Mouse (Mus musculus): Measurements from ENCODE around the gene Gxylt1. TPM values are rescaled to one million over a fixed set of nuclear protein-coding genes. Genes with fewer than 3 reads are reported as not detected.
"Not testable (repeated sequence)": the region's sequence is repeated elsewhere in the genome, so short reads cannot be mapped to it uniquely, and the experiment has no call there.

The Gxylt1 gene
- polyA plus RNA-seq (2021) = 16.8 TPM

DNA sequence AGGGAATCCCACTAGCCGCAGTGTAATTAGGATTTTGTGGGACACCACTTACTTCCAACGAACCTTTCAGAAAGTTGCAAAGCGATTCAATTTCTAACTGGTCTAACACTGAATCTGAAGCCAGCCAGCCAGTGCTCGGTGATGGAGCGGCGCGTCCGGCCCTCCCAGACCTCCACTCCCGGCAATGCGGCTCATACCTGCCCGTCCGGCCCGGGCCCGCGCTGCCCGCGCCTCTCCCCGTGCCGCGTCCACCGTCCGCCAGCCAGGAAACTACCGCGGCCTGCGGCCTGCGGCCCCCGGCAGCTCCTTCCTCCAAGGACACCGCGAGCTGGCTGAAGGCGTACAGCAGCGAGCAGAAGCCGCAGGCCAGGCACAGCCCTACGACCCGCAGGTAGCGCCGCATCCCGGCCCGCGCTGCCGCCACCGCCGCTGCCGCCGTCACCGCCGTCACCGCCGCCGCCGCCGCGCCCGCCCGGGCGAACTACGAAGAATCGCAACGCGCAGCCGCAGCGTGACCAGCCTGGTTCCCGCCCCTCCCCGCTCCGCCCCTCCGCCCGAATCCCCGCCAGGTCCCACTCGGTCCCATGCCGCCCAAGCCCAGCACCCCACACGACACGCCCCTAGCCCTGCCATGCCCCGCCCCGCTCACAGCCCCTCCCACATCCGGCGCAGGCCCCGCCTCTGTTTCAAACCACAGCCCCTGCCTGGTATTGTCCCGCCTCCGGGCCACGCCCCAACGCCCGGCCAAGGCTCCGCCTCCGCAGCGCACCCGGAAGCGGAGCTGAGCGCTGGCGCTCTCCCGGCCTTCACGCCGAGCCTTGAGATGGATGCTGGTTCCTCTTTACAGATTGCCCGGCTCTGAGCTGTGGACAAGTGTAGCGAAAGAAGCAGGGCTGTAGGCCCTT is at the start of gene Gxylt1:
Gene Gxylt1 (minus strand): TSS at position 501 of the 905 bp plus-strand sequence.
- POLR2A ChIA-PET = interaction anchor here (1.7 kb wide), 1 partner anchor 62 kb away, joined by 4 read pairs; the partner anchor contains the start of gene Yaf2
- no peaks in the 10 kb centered on the region for H3K27me3 ChIP-seq
- CTCF ChIA-PET = interaction anchor here (0.9 to 1.5 kb wide), 3 partner anchors 9 to 11 kb away, joined by 3 to 4 read pairs (median 3); no protein-coding TSS in a partner anchor
- in situ Hi-C loops (cut with MboI; ENCODE audit: low pct_unique_long_range_greater_than_20kb) = loop anchor here (25.0 kb wide), 1 partner anchor 1262 kb away; the partner anchor contains the start of genes Irak4 and Pus7l
- DNase-seq (ENCODE audit: low read depth, low spot score) (peak; percentile 76), ATAC-seq (peak; percentile 95)
- TF ChIP-seq CTCF (IDR thresholded peaks at IDR 0.05) = no peak

DNA sequence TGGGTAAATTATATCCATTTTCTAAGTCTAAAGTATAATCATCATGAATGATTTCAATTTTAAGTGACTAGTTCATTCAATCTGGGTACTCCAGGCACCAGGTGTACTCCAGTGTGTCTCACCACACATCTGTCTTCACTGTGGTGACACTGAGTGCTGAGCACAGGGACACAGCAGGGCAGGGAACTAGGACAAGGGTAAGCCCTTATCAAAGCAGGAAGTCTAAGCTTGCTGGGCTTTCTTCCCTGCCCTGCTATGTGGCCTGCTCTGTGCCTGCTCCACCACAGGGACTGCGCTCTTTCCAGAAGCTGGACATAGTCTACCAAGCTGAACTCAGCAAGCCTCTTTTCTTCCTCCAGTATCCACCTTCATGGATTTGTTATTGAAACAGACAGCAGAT is 43.8 kb upstream of the Gxylt1 start:
- in situ Hi-C loops (cut with MboI; ENCODE audit: low pct_unique_long_range_greater_than_20kb) = no loop called here
- ChIA-PET CTCF (interaction anchor here (2.2 kb wide), 1 partner anchor 29 kb away, joined by 8 read pairs; no protein-coding TSS in a partner anchor), POLR2A (interaction anchor here (0.6 kb wide), 1 partner anchor 1745 kb away, joined by 3 read pairs; no protein-coding TSS in a partner anchor)
- no peak for TF ChIP-seq CTCF (IDR thresholded peaks at IDR 0.05)
- no peak for DNase-seq (ENCODE audit: low read depth, low spot score)
- no peaks in the 10 kb centered on the region for H3K27me3 ChIP-seq
- ATAC-seq = no peak

GRCm38 (mm10) chr15:93310304-93310703 is 35.3 kb upstream of the Gxylt1 start:
- CTCF ChIA-PET = interaction anchor here (1.0 kb wide), 2 partner anchors 9 to 13 kb away, joined by 3 to 4 read pairs; no protein-coding TSS in a partner anchor
- ATAC-seq; in situ Hi-C loops (cut with MboI; ENCODE audit: low pct_unique_long_range_greater_than_20kb); H3K27me3 ChIP-seq; DNase-seq (ENCODE audit: low read depth, low spot score): not testable (repeated sequence)
- POLR2A ChIA-PET = interaction anchor here (0.7 kb wide), 1 partner anchor 15 kb away, joined by 3 read pairs; no protein-coding TSS in a partner anchor

- no peak for TF ChIP-seq CTCF (IDR thresholded peaks at IDR 0.05)
- in situ Hi-C loops (cut with MboI; ENCODE audit: low pct_unique_long_range_greater_than_20kb) = no loop called here
- POLR2A ChIA-PET = no interaction called here
- CTCF ChIA-PET = interaction anchor here (1.0 to 2.3 kb wide), 3 partner anchors 8 to 27 kb away, joined by 3 to 10 read pairs (median 7); no protein-coding TSS in a partner anchor
- no peaks in the 10 kb centered on the region for H3K27me3 ChIP-seq
- ATAC-seq (no peak), DNase-seq (ENCODE audit: low read depth, low spot score) (no peak)
These were observed 23.2 kb upstream of the Gxylt1 start for GRCm38 (mm10) chr15:93298197-93298596.

GRCm38 (mm10) chr15:93294483-93294882 is 19.5 kb upstream of the Gxylt1 start:
- in situ Hi-C loops (cut with MboI; ENCODE audit: low pct_unique_long_range_greater_than_20kb) = no loop called here
- ChIA-PET POLR2A (interaction anchor here (0.6 kb wide), 1 partner anchor 954 kb away, joined by 4 read pairs; no protein-coding TSS in a partner anchor), CTCF (no interaction called here)
- DNase-seq (ENCODE audit: low read depth, low spot score) (no peak), ATAC-seq (no peak)
- H3K27me3 ChIP-seq = no peaks in the 10 kb centered on the region
- no peak for TF ChIP-seq CTCF (IDR thresholded peaks at IDR 0.05)

DNA sequence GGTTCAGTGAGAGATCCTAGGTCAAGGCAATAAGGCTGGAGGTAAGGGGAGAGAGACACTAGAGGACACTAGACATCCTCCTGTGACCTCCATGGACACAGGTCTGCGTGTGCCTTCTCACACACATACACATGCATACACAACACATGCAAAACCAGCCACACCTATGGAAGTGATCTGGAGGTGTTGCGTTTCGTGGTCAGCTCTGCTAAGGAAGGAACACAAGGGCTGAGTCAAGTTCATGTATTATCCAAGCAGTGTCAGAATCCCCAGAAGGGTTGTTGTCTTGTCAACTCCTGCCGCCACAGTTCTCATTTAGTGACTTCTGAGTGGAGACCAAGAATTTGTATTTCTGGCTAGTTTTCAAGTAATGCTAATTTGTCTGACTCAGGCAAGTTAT is 13.3 kb upstream of the Gxylt1 start:
- ChIA-PET CTCF (interaction anchor here (1.2 kb wide), 1 partner anchor 28 kb away, joined by 3 read pairs; no protein-coding TSS in a partner anchor), POLR2A (no interaction called here)
- ATAC-seq (no peak), DNase-seq (ENCODE audit: low read depth, low spot score) (no peak)
- in situ Hi-C loops (cut with MboI; ENCODE audit: low pct_unique_long_range_greater_than_20kb) = no loop called here
- no peaks in the 10 kb centered on the region for H3K27me3 ChIP-seq
- no peak for TF ChIP-seq CTCF (IDR thresholded peaks at IDR 0.05)

DNA sequence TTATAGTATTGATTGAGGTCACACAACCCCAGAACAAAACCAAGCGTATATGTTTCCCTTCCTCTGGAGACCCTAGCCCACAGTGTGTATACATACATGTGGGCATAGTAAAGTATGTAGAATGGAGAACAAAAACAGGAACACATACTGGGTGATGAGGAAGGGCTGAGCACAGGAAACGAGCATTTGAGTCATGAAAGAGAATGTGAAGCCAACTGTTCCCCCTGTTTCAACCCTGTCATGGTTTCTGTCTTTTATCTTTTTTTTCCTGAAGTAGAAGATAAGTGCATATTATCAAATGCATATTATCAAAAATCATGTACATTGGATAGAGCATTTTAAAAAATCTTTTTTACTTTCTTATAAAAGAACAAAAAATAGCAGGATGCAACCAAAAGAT is 12.6 kb upstream of the Gxylt1 start:
- POLR2A ChIA-PET = no interaction called here
- no peaks in the 10 kb centered on the region for H3K27me3 ChIP-seq
- in situ Hi-C loops (cut with MboI; ENCODE audit: low pct_unique_long_range_greater_than_20kb) = no loop called here
- DNase-seq (ENCODE audit: low read depth, low spot score) (no peak), ATAC-seq (no peak)
- CTCF ChIA-PET = interaction anchor here (1.2 kb wide), 1 partner anchor 28 kb away, joined by 3 read pairs; no protein-coding TSS in a partner anchor
- TF ChIP-seq CTCF (IDR thresholded peaks at IDR 0.05) = no peak

GRCm38 (mm10) chr15:93285244-93285643 is 10.3 kb upstream of the Gxylt1 start:
- in situ Hi-C loops (cut with MboI; ENCODE audit: low pct_unique_long_range_greater_than_20kb) = no loop called here
- DNase-seq (ENCODE audit: low read depth, low spot score) = no peak

DNA sequence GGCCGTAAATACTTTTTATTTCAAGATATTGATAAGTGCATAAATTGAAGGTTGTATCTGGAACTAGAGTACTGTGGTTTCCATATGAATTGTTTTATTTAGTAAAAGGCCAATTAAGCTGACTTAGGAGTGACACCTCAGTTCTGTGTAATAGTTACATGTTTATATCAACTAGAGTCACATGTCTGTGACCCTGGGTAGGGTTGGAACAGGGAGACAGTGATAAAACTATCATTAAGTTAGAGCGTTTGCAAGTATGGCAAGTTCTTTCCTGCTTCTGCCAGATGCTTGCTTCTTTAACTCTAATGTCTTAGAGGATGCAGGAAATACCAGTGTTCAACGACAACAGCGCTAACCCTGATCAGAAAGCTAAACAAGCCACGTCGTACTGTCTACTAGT is 9.3 kb upstream of the Gxylt1 start:
- ChIA-PET CTCF (interaction anchor here (1.2 kb wide), 1 partner anchor 17 kb away, joined by 5 read pairs; no protein-coding TSS in a partner anchor), POLR2A (no interaction called here)
- H3K27me3 ChIP-seq = no peaks in the 10 kb centered on the region
- ATAC-seq (no peak), DNase-seq (ENCODE audit: low read depth, low spot score) (no peak)
- in situ Hi-C loops (cut with MboI; ENCODE audit: low pct_unique_long_range_greater_than_20kb) = no loop called here
- TF ChIP-seq CTCF (IDR thresholded peaks at IDR 0.05) = no peak

More at GRCm38 (mm10) chr15:93285244-93285643, 10.3 kb upstream of the Gxylt1 start:
- ChIA-PET POLR2A (no interaction called here), CTCF (interaction anchor here (0.9 to 2.4 kb wide), 3 partner anchors 9 to 13 kb away, joined by 3 to 7 read pairs (median 6); partner anchors contain the start of gene Gxylt1)
- no peak for TF ChIP-seq CTCF (IDR thresholded peaks at IDR 0.05)
- no peak for ATAC-seq
- no peaks in the 10 kb centered on the region for H3K27me3 ChIP-seq

DNA sequence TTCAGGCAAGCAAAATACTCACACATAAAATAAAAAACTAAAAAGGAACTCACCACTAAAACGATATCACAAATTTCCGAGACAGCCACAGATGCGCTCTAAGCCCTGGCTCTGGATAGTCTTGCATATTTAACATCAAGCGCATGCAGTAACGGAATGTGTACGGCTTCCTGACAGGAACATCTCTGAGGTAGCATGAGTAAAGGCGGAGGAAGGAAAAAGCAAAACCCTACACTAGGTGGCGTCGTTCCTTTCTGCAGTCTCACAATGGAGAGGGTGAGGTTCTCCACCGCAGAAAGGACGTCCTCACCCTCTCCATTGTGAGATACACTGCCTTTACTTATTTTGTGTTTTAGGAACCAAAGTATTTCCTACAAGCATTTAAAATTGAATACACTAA is 8.4 kb upstream of the Gxylt1 start:
- POLR2A ChIA-PET = no interaction called here
- ATAC-seq (no peak), DNase-seq (ENCODE audit: low read depth, low spot score) (no peak)
- TF ChIP-seq CTCF (IDR thresholded peaks at IDR 0.05) = no peak
- CTCF ChIA-PET = no interaction called here
- in situ Hi-C loops (cut with MboI; ENCODE audit: low pct_unique_long_range_greater_than_20kb) = no loop called here
- H3K27me3 ChIP-seq = no peaks in the 10 kb centered on the region
